Mouse (Mus musculus) limb, embryonic 12.5 days (tissue): ENCODE measurements around the gene Rpl13a. TPM values are rescaled to one million over a fixed set of nuclear protein-coding genes. Genes with fewer than 3 reads are reported as not detected.
"Not testable (repeated sequence)": the region's sequence is repeated elsewhere in the genome, so short reads cannot be mapped to it uniquely, and the experiment has no call there.

ENCODE experiments used
- ATAC-seq: fragments of 200-750 bp; cut with Nextera tagmentation; 2 replicates; pipeline ENCODE4 v1.8.0; 2017; ENCODE audit warnings: low read depth, moderate TSS enrichment; ENCODE audit not compliant: insufficient number of reproducible peaks, insufficient read depth, low FRiP score, low TSS enrichment
- H3K27ac ChIP-seq: fragments of 300-500 bp; sonication (generic); 2 replicates; pipeline ENCODE4 v1.5.1; 2016; ENCODE audit warnings: mild to moderate bottlenecking, moderate library complexity
- H3K27me3 ChIP-seq: fragments of 300-500 bp; sonication (generic); 2 replicates; pipeline ENCODE4 v1.6.1; 2016; ENCODE audit warnings: mild to moderate bottlenecking, moderate library complexity
- H3K36me3 ChIP-seq: fragments of 300-500 bp; sonication (generic); 2 replicates; pipeline ENCODE4 v1.6.1; 2016; ENCODE audit warnings: mild to moderate bottlenecking, moderate library complexity
- H3K4me1 ChIP-seq: fragments of 300-500 bp; sonication (generic); replicated peaks from 2 replicates; pipeline ENCODE4 v1.6.1; 2016
- H3K4me2 ChIP-seq: fragments of 300-500 bp; sonication (generic); 2 replicates; pipeline ENCODE4 v1.6.1; 2016; ENCODE audit warnings: mild to moderate bottlenecking, moderate library complexity
- H3K4me3 ChIP-seq: fragments of 300-500 bp; sonication (generic); replicated peaks from 2 replicates; pipeline ENCODE4 v1.5.1; 2016; ENCODE audit warnings: mild to moderate bottlenecking
- H3K9ac ChIP-seq: fragments of 300-500 bp; sonication (generic); replicated peaks from 2 replicates; pipeline ENCODE4 v1.6.1; 2016; ENCODE audit warnings: mild to moderate bottlenecking, moderate library complexity
- H3K9me3 ChIP-seq: fragments of 300-500 bp; sonication (generic); 2 replicates; pipeline ENCODE4 v1.6.1; 2016; ENCODE audit warnings: mild to moderate bottlenecking, moderate library complexity
- WGBS: fragments of 180-500 bp; shearing (Covaris S2); methylation state at CpG from one replicate; pipeline ENCODE4 v1.1.7; 2016; 5-methylcytosine and 5-hydroxymethylcytosine counted together
- polyA plus RNA-seq: library from polyadenylated mRNA; unstranded; fragments of >200 nt; fragmentation: Nextera tagmentation; extraction: Ambion mirVana; gene quantifications from 2 replicates; pipeline ENCODE4 v1.2.1, GENCODE M21; 2016

Rpl13a gene
- polyA plus RNA-seq, 1 experiment from 2014 or later: 1,447 TPM

GRCm38 (mm10) chr7:45156206-45156605 is 27.6 kb upstream of the Rpl13a start:
- no peaks in the 10 kb centered on the region for H3K27me3 ChIP-seq
- 94% methylated on average over 15 of the region's 15 CpGs for WGBS
- H3K4me2 ChIP-seq: no peak overlapping the region
- H3K36me3 ChIP-seq: peaks cover 45% of the 10 kb centered on the region
- H3K9ac ChIP-seq: no peak overlapping the region
- no peak overlapping the region for H3K4me3 ChIP-seq
- H3K9me3 ChIP-seq: no peaks in the 10 kb centered on the region
- no peak overlapping the region for H3K27ac ChIP-seq
- no peak for ATAC-seq
- H3K4me1 ChIP-seq: peaks cover 18% of the 10 kb centered on the region

GRCm38 (mm10) chr7:45155590-45155989 is 27.0 kb upstream of the Rpl13a start:
- 0 out of 2 replicates have a peak overlapping the region, but pooled peaks have one; percentile 14 for H3K9ac ChIP-seq
- H3K27me3 ChIP-seq: no peaks in the 10 kb centered on the region
- H3K4me2 ChIP-seq: no peak overlapping the region; the same call in 1 of the 2 replicates
- peaks cover 24% of the 10 kb centered on the region for H3K4me1 ChIP-seq
- H3K4me3 ChIP-seq: no peak overlapping the region
- no peaks in the 10 kb centered on the region for H3K9me3 ChIP-seq
- H3K36me3 ChIP-seq: peaks cover 43% of the 10 kb centered on the region
- no peak for ATAC-seq
- WGBS: 83% methylated on average over 9 of the region's 9 CpGs
- no peak overlapping the region for H3K27ac ChIP-seq

GRCm38 (mm10) chr7:45154993-45155514 is 26.5 kb upstream of the Rpl13a start:
- no peak overlapping the region for H3K27ac ChIP-seq
- no peaks in the 10 kb centered on the region for H3K27me3 ChIP-seq
- peaks cover 38% of the 10 kb centered on the region for H3K36me3 ChIP-seq
- H3K9me3 ChIP-seq: no peaks in the 10 kb centered on the region
- H3K4me3 ChIP-seq: peak overlapping the region; percentile 64
- no peak for ATAC-seq
- H3K4me2 ChIP-seq: peak overlapping the region; percentile 76
- 79% methylated on average over 12 of the region's 12 CpGs for WGBS
- H3K4me1 ChIP-seq: peaks cover 30% of the 10 kb centered on the region
- 0 out of 2 replicates have a peak overlapping the region, but pooled peaks have one; percentile 81 for H3K9ac ChIP-seq

- H3K4me1 ChIP-seq: peaks cover 31% of the 10 kb centered on the region
- no peaks in the 10 kb centered on the region for H3K27me3 ChIP-seq
- peak within 1 kb of the TSS; percentile 76 for H3K4me2 ChIP-seq
- peak within 1 kb of the TSS; percentile 64 for H3K4me3 ChIP-seq
- ATAC-seq: peak; percentile 96
- H3K36me3 ChIP-seq: peaks cover 30% of the 10 kb centered on the region
- H3K27ac ChIP-seq: peak within 1 kb of the TSS; percentile 95
- 5% methylated on average over 69 of the region's 69 CpGs for WGBS
- H3K9me3 ChIP-seq: no peaks in the 10 kb centered on the region
- peak within 1 kb of the TSS; percentile 81 for H3K9ac ChIP-seq
Measured at GRCm38 (mm10) chr7:45154096-45154992, 25.8 kb upstream of the Rpl13a start, which contains the start of the genes Pih1d1 and Aldh16a1. TSS of gene Pih1d1 (plus strand) at chr7:45154303. TSS of gene Aldh16a1 (minus strand) at chr7:45154584.

- peak overlapping the region; percentile 76 for H3K4me2 ChIP-seq
- H3K4me3 ChIP-seq: peak overlapping the region; percentile 64
- peak overlapping the region; percentile 81 for H3K9ac ChIP-seq
- H3K27ac ChIP-seq: peak overlapping the region; percentile 95
- WGBS: 4% methylated on average over 5 of the region's 5 CpGs
- H3K36me3 ChIP-seq: peaks cover 23% of the 10 kb centered on the region
- ATAC-seq: no peak
- no peaks in the 10 kb centered on the region for H3K27me3 ChIP-seq
- H3K9me3 ChIP-seq: no peaks in the 10 kb centered on the region
- peaks cover 31% of the 10 kb centered on the region for H3K4me1 ChIP-seq
Measured at GRCm38 (mm10) chr7:45153586-45153985, 25.0 kb upstream of the Rpl13a start.

- peaks cover 23% of the 10 kb centered on the region for H3K36me3 ChIP-seq
- H3K9ac ChIP-seq, H3K9me3 ChIP-seq, H3K27me3 ChIP-seq, H3K27ac ChIP-seq, ATAC-seq: not testable (repeated sequence)
- H3K4me2 ChIP-seq: peak overlapping the region; percentile 76
- H3K4me3 ChIP-seq: peak overlapping the region; percentile 64; the same call in 1 of the 2 replicates
- H3K4me1 ChIP-seq: peaks cover 31% of the 10 kb centered on the region
- 95% methylated on average over 2 of the region's 2 CpGs for WGBS
Measured at GRCm38 (mm10) chr7:45153052-45153451, 24.5 kb upstream of the Rpl13a start.

- Histone ChIP-seq H3K9me3 (no peaks in the 10 kb centered on the region), H3K4me1 (peaks cover 31% of the 10 kb centered on the region), H3K9ac (0 out of 2 replicates have a peak overlapping the region, but pooled peaks have one; percentile 34), H3K27ac (0 out of 2 replicates have a peak overlapping the region, but pooled peaks have one; percentile 62), H3K4me3 (no peak overlapping the region), H3K36me3 (peaks cover 27% of the 10 kb centered on the region), H3K4me2 (no peak overlapping the region), H3K27me3 (no peaks in the 10 kb centered on the region)
- WGBS: 26% methylated on average over 11 of the region's 11 CpGs
- ATAC-seq: no peak
Measured at GRCm38 (mm10) chr7:45151303-45151702, 22.7 kb upstream of the Rpl13a start.

GRCm38 (mm10) chr7:45150321-45150720 is 21.8 kb upstream of the Rpl13a start:
- peaks cover 33% of the 10 kb centered on the region for H3K36me3 ChIP-seq
- WGBS: 45% methylated on average over 4 of the region's 4 CpGs
- H3K4me2 ChIP-seq: no peak overlapping the region
- H3K9me3 ChIP-seq: no peaks in the 10 kb centered on the region
- no peak overlapping the region for H3K4me3 ChIP-seq
- peak overlapping the region; percentile 62 for H3K27ac ChIP-seq
- ATAC-seq: no peak
- no peaks in the 10 kb centered on the region for H3K27me3 ChIP-seq
- H3K9ac ChIP-seq: peak overlapping the region; percentile 38; the same call in 1 of the 2 replicates
- peaks cover 27% of the 10 kb centered on the region for H3K4me1 ChIP-seq

- Histone ChIP-seq H3K9me3 (no peaks in the 10 kb centered on the region), H3K27ac (no peak overlapping the region), H3K36me3 (peaks cover 41% of the 10 kb centered on the region), H3K27me3 (no peaks in the 10 kb centered on the region), H3K4me2 (no peak overlapping the region), H3K4me3 (no peak overlapping the region), H3K4me1 (peaks cover 20% of the 10 kb centered on the region), H3K9ac (no peak overlapping the region)
- no peak for ATAC-seq
- WGBS: 73% methylated on average over 6 of the region's 6 CpGs
Measured at GRCm38 (mm10) chr7:45149545-45149944, 21.0 kb upstream of the Rpl13a start.

GRCm38 (mm10) chr7:45148534-45149098 is 20.1 kb upstream of the Rpl13a start:
- Histone ChIP-seq H3K36me3 (peaks cover 50% of the 10 kb centered on the region), H3K27ac (no peak overlapping the region), H3K4me2 (no peak overlapping the region), H3K4me3 (no peak overlapping the region), H3K27me3 (no peaks in the 10 kb centered on the region), H3K9ac (no peak overlapping the region), H3K4me1 (peaks cover 19% of the 10 kb centered on the region), H3K9me3 (no peaks in the 10 kb centered on the region)
- ATAC-seq: no peak
- WGBS: 68% methylated on average over 4 of the region's 4 CpGs

GRCm38 (mm10) chr7:45147899-45148298 is 19.3 kb upstream of the Rpl13a start:
- WGBS: 91% methylated on average over 11 of the region's 11 CpGs
- Histone ChIP-seq H3K36me3 (peaks cover 57% of the 10 kb centered on the region), H3K4me1 (peaks cover 15% of the 10 kb centered on the region), H3K4me3 (no peak overlapping the region), H3K27ac (no peak overlapping the region), H3K9ac (no peak overlapping the region), H3K27me3 (no peaks in the 10 kb centered on the region), H3K9me3 (no peaks in the 10 kb centered on the region), H3K4me2 (no peak overlapping the region)
- no peak for ATAC-seq
